Mouse (Mus musculus) olfactory bulb, adult 2 months (tissue): Measurements from ENCODE around the gene Sppl3. TPM values are rescaled to one million over a fixed set of nuclear protein-coding genes. Genes with fewer than 3 reads are reported as not detected.
A peak's percentile ranks its signal among the peaks of the same experiment; 100 is the strongest.

Source experiments
- H3K27ac ChIP-seq: fragments of 200-500 bp; 2 replicates; pipeline ENCODE4 v1.5.1; 2012; ENCODE audit warnings: low read depth, low read length; ENCODE audit not compliant: insufficient read depth
- H3K4me1 ChIP-seq: fragments of 200-500 bp; 2 replicates; pipeline ENCODE4 v1.6.1; 2012; ENCODE audit warnings: low read length; ENCODE audit not compliant: control insufficient read depth, insufficient read depth
- H3K4me3 ChIP-seq: fragments of 200-500 bp; 2 replicates; pipeline ENCODE4 v1.5.1; 2012; ENCODE audit warnings: mild to moderate bottlenecking, low read depth, low read length, moderate library complexity; ENCODE audit not compliant: insufficient read depth
- CTCF ChIP-seq: fragments of 200-500 bp; IDR thresholded peaks from 2 replicates; pipeline ENCODE4 v1.5.1; 2012; ENCODE audit warnings: low read depth, mild to moderate bottlenecking, low read length, moderate library complexity; ENCODE audit not compliant: insufficient read depth
- POLR2A ChIP-seq: fragments of 200-500 bp; IDR thresholded peaks from 2 replicates; pipeline ENCODE4 v1.6.1; 2012; ENCODE audit warnings: mild to moderate bottlenecking, low read depth, low read length, moderate library complexity; ENCODE audit not compliant: insufficient read depth
- WGBS: fragments of 180-500 bp; shearing (Covaris S2); methylation state at CpG from one replicate; pipeline ENCODE4 v1.1.7; 2018; 5-methylcytosine and 5-hydroxymethylcytosine counted together
- polyA plus RNA-seq: library from polyadenylated mRNA; stranded (reverse); fragments of >200 nt; gene quantifications from 2 replicates; pipeline ENCODE4 v1.2.4, GENCODE M21; 2012; ENCODE audit warnings: low replicate concordance; ENCODE audit not compliant: missing spikeins, insufficient read depth, insufficient read length

Gene Sppl3
- not detected in 2 replicates for polyA plus RNA-seq

DNA sequence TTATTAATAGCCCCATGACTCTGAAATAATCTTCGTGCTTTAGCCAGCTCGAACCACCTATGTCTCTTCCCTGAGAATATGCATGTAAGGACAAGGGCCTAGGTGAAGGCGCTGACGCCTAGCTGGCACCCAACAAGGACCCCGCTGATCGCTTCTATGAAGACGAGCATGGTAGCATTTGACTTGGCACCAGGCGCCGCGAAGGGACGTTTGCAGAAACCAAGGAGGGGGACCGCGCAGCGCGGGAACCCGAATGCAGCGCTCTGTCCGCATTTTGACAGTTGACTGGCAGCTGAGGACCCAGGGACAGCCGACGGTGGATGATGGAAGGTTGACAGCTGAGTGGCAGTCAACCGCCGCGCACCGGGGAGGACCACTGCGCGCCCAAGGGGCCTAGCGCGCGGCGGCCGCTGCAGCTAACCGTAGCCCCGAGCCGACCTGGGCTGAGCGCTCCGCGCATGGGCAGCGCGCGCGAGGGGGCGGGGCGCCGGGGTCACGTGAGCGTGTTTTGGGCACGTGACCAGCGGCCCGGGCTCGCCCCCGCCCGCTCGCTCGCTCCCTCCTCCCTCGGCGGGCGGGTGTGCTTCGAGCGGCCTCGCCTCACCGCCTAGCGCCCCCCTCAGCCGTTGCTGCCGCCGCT lies at the start of gene Sppl3:
Gene Sppl3, plus strand, starts transcription at position 561 of the 640 bp plus-strand sequence.
- Histone ChIP-seq H3K4me1 (peaks cover 27% of the 10 kb centered on the region), H3K4me3 (peak within 1 kb of the TSS; percentile 73), H3K27ac (peak within 1 kb of the TSS; percentile 86)
- TF ChIP-seq POLR2A (peak; percentile 99), CTCF (0 out of 2 replicates have a peak, but pooled peaks have one; percentile 8)
- WGBS: under 1% methylated on average over 62 of the region's 65 CpGs

DNA sequence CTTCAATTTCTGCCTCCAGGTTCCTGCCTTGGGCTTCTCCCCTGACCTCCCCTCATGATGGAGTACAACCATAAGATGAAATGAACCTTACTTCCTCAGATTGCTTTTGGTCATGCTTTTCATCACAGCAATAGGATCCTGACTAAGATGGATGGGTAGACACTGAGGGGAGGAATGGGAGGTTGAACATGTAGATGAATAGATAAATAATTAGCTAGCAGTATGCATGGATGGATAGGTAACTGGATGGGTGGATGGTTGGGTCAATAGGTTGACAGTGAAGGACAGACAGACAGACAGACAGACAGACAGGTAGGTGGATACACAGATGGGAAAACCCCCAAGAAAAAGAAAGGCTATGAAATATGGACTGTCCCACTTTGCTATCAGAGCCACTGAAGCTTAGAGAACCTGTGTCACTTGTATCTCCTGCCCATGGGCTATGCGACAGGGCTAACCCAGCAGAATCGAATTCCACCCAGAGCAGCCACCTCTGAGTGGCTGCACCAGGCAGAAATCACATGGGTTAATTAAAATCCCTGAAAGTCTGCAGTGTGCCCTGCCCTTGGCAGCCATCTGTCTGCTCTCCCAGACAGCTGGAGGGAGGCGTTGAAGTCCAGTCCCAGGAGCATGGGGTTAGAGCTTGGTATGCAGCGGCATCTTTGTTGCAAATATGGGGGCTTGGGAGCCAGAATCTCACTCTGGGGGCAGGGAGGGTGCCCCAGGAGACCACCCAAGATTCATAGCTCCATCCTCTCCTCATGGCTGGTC lies 49.2 kb upstream of the Sppl3 start:
- no peak for TF ChIP-seq POLR2A
- no peak for TF ChIP-seq CTCF
- Histone ChIP-seq H3K4me3 (no peak overlapping the region), H3K27ac (no peak overlapping the region), H3K4me1 (peaks cover 11% of the 10 kb centered on the region)
- WGBS: 58% methylated on average over 4 of the region's 4 CpGs

DNA sequence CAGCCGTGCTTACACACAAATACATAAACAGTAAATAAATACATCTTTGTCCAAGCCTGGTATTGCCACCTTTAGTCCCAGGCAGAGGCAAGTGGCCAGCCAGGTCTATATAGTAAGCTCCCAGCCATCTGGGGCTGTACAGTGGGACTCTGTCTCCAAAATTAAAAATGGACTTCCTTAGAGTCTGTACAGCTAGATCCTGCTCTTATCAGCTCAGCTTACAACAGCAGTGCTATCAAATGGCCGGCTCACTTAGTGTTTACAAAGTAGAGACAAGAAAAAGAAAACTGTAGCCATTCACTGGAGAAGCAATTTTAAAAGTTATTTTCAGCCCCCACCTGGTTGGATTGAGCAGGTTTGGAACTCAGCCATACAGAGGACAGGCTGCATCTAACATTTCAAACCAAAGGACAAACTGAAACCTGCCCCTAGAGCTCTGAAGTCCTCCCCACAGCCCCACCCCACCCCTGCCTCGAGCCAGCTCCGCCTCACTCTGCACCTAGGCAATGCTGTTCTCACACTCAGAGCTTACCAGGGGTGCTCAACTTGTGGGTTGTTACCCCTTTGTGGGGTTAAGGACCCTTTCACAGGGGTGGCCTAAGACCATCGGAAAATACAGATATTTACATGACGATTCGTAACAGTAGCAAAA lies 46.5 kb upstream of the Sppl3 start:
- H3K4me3 ChIP-seq: no peak overlapping the region
- peaks cover 20% of the 10 kb centered on the region for H3K4me1 ChIP-seq
- H3K27ac ChIP-seq: no peak overlapping the region
- 79% methylated on average over 7 of the region's 7 CpGs for WGBS
- TF ChIP-seq CTCF (no peak), POLR2A (no peak)

DNA sequence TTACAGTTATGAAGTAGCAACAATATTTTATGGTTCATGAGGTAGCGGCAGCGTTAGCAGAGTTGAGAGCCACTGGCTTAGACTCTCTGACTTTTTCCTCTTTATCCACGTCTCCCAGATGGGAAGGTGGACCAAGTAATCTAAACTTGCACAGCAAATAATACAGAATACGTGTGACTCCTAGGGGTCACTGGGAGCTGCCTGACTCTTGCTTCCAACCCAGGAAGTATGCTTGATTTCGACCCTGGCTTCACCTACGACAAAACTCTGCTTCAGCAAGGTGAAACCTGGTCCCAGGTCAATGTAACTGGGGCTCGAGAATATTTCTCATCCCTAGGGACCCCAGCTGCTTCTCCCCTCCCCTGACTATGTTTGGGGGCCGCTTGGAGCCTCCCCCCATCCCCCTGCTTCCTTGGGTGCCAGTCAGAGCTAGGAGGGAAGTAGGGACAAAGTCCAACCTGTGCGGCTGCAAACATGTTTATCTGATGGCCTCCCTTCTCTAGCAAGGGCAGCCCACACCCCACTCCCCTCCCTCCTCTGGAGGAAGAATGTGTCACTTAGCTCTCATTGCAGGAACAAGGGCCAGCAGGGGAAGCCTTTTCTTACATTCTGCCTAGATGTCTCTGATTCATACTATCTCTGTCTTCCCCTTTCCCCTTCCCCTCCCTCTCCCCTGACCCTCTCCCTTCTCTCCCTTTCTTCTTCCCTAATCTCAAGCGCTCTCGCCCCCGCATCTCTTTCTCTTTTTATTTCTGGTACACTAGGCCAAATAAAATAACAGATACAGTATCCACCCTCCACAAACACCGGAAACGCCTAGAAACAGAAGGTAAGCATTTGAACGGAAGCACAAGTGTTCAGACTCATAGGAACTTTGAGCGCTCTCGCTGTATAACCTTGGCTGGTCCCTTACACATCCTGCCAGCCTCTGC lies 45.7 kb upstream of the Sppl3 start:
- WGBS: 52% methylated on average over 17 of the region's 17 CpGs
- Histone ChIP-seq H3K4me1 (peaks cover 28% of the 10 kb centered on the region), H3K27ac (no peak overlapping the region), H3K4me3 (no peak overlapping the region)
- TF ChIP-seq POLR2A: no peak
- no peak for TF ChIP-seq CTCF

DNA sequence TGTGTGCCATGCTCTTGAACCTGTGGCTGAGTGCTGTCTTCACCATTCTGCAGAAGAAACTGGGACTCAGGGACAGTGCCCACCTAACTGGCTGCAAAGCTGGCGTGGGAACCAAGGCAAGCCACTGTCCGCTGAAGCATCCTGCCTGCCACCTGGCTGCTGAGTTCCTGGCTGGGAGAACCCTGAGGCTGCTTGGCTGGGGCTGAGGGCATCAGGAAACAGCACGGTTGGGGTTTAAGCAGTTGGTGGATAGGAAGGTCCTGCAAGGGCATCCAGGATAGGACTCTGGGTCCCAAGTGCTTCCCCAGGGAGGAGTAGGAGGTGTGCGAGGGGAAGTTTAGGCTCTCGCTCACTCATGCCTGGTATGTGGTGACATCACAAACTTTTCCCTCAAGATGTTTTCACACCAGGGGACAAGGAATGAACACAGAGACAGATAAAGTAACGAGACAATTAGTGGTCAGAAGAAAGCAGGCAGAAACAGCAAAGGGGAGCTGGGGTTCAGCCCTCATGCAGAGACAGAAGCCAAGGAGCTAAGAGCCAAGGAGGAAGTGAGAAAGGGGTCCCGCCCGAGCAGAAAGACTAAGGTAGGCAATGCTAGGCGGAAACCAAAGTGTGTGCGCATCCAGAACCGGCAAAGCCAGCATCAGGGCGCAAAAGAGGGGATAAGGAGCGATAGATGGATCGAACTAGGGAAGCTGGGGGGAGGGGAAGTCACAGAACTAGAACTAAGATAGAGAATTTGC lies 43.2 kb upstream of the Sppl3 start:
- Histone ChIP-seq H3K4me3 (no peak overlapping the region), H3K27ac (no peak overlapping the region), H3K4me1 (peaks cover 39% of the 10 kb centered on the region)
- no peak for TF ChIP-seq CTCF
- WGBS: 58% methylated on average over 14 of the region's 14 CpGs

DNA sequence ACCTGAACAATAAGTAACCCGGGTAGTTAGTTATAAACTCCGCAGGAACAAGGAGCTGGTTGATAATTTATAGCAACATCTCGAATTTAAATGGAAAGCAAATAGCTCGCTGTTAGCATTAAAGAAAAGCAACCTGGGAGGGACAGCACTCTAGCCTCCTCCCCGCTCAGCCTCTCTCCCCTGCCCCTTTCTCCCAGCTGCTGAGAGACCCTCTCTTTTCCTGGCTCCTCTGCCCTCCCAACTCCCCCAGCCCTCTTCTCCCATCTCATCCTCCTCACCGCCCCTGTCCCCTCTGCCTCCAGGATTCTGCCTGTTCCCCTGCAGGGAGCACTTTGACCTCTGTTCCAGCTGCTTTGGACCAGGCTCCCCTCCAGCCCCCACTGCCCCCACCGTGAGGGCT lies 42.3 kb upstream of the Sppl3 start:
- 30% methylated on average over 7 of the region's 7 CpGs for WGBS
- Histone ChIP-seq H3K27ac (no peak overlapping the region), H3K4me3 (no peak overlapping the region), H3K4me1 (peaks cover 39% of the 10 kb centered on the region)
- TF ChIP-seq POLR2A: no peak
- no peak for TF ChIP-seq CTCF

DNA sequence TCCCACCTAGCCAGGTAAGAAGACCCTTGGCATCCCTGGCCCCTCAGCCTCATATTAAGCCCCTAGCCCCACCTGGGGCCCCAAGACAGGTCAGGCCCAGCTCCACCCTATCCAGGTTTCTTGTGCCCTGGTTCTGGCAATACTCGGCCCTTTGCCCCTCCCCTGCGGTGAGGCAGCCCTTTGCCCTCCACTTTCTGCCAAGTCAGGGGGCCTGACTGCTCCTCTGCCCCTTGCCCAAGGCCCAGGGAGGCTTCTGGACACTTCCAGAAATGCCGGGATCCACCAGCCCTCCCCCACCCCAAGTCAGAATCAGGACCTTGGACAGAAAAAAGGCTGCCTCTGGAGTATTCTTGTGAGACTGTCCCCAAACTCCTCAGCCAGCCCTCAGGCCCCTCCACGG lies 41.9 kb upstream of the Sppl3 start:
- no peak overlapping the region for H3K27ac ChIP-seq
- TF ChIP-seq CTCF (no peak), POLR2A (no peak)

DNA sequence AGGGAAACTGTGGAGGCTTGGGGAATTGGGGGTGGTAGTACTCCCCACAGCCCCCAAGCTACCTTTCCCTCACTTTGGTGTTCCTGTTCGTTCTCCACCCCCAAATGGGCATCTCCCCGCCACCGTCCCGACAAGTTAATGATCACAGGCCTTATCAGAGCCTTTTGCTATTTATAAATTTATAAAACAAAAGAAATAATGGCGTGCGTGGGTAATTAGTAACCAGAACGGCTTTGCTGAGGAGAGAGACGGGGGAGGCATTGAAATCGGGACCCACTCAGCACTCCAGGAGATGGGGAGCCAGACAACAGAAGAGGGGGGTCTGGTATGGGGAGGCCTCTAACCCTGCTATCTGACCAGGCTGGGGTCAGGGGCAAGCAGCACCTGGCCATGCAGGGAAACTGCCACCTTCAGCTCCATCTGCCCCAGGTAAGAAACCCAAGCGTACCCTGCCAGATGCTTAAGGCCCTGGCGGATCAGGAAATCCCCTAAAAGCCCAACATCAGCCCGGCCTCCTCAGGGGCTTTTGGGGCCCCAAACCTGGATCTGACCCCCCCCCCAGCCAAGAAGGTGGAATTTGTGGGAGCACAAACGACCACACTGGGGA lies 41.2 kb upstream of the Sppl3 start:
- H3K4me3 ChIP-seq: no peak overlapping the region
- H3K27ac ChIP-seq: no peak overlapping the region
- TF ChIP-seq CTCF (no peak), POLR2A (no peak)
- H3K4me1 ChIP-seq: peaks cover 39% of the 10 kb centered on the region
- 35% methylated on average over 13 of the region's 13 CpGs for WGBS

More for the DNA sequence above, 41.9 kb upstream of the Sppl3 start:
- Histone ChIP-seq H3K4me3 (no peak overlapping the region), H3K4me1 (peaks cover 39% of the 10 kb centered on the region)
- 26% methylated on average over 4 of the region's 4 CpGs for WGBS
